Mouse (Mus musculus) neural tube, embryonic 12.5 days (tissue): ENCODE data around the gene Morc1. TPM values are rescaled to one million over a fixed set of nuclear protein-coding genes. Genes with fewer than 3 reads are reported as not detected.

Experiments
- ATAC-seq: fragments of 200-750 bp; cut with Nextera tagmentation; 2 replicates; pipeline ENCODE4 v1.8.0; 2017; ENCODE audit warnings: low read depth, mild to moderate bottlenecking, moderate TSS enrichment, moderate library complexity; ENCODE audit not compliant: low FRiP score
- H3K27ac ChIP-seq: fragments of 300-500 bp; sonication (generic); 2 replicates; pipeline ENCODE4 v1.5.1; 2016
- H3K27me3 ChIP-seq: fragments of 300-500 bp; sonication (generic); replicated peaks from 2 replicates; pipeline ENCODE4 v1.6.1; 2016; ENCODE audit warnings: mild to moderate bottlenecking
- H3K36me3 ChIP-seq: fragments of 300-500 bp; sonication (generic); 2 replicates; pipeline ENCODE4 v1.6.1; 2016; ENCODE audit warnings: mild to moderate bottlenecking
- H3K4me1 ChIP-seq: fragments of 300-500 bp; sonication (generic); 2 replicates; pipeline ENCODE4 v1.6.1; 2016
- H3K4me2 ChIP-seq: fragments of 300-500 bp; sonication (generic); replicated peaks from 2 replicates; pipeline ENCODE4 v1.6.1; 2016; ENCODE audit warnings: mild to moderate bottlenecking
- H3K4me3 ChIP-seq: fragments of 300-500 bp; sonication (generic); 2 replicates; pipeline ENCODE4 v1.5.1; 2016
- H3K9ac ChIP-seq: fragments of 300-500 bp; sonication (generic); 2 replicates; pipeline ENCODE4 v1.6.1; 2016; ENCODE audit warnings: mild to moderate bottlenecking
- H3K9me3 ChIP-seq: fragments of 300-500 bp; sonication (generic); 2 replicates; pipeline ENCODE4 v1.6.1; 2016; ENCODE audit warnings: mild to moderate bottlenecking
- WGBS: fragments of 180-500 bp; shearing (Covaris S2); methylation state at CpG from one replicate; pipeline ENCODE4 v1.1.7; 2016; 5-methylcytosine and 5-hydroxymethylcytosine counted together
- polyA plus RNA-seq: library from polyadenylated mRNA; unstranded; fragments of >200 nt; fragmentation: Nextera tagmentation; extraction: Ambion mirVana; gene quantifications from 2 replicates; pipeline ENCODE4 v1.2.1, GENCODE M21; 2016

Gene Morc1
- polyA plus RNA-seq, 1 experiment from 2014 or later, result 0.11 TPM

DNA sequence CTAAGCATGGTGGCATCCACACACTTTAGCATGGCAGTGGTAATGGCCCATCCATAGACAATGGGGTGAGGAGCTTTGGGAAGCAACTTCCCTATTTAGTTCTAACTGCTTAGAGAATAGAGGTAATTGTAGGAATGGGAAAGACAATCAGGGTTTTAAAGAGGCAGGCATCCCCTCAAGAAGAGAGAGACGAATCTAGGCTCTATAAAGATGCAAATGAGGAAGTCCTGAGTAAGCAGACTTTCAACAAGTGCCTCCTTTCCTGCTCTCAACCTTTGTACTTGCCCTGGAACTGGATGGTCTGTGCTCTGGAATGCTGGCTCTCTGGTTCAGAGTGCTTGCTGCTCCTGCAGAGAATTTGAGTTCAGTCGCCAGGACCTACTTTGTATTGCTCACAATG lies 8.5 kb upstream of the Morc1 start:
- H3K4me3 ChIP-seq, result no peak overlapping the region
- no peak for ATAC-seq
- H3K9ac ChIP-seq, result no peak overlapping the region
- no peaks in the 10 kb centered on the region for H3K9me3 ChIP-seq
- no peaks in the 10 kb centered on the region for H3K36me3 ChIP-seq
- H3K4me1 ChIP-seq, result no peaks in the 10 kb centered on the region
- WGBS, result 15% methylated on average over 2 of the region's 2 CpGs
- no peak overlapping the region for H3K4me2 ChIP-seq
- H3K27ac ChIP-seq, result no peak overlapping the region
- no peaks in the 10 kb centered on the region for H3K27me3 ChIP-seq

DNA sequence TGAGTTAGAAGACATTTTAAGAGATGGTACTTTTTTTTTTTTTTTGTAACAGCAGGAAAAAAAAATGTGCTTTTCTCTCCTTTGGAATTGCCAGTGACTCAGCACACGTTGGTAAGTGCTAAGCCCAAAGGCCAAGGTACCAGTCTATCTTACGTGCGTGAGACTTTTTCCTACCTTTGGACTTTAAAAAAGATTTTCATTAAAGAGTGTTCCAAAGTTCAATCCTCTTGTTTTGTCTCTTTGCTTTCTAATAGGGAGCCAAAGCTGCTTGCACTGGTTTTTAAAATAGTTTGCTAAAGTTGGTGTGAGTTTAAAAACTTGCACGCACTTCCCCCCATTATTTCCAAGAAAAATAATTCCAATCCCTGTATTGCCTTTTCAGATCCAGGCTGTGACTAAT lies 7.0 kb upstream of the Morc1 start:
- 85% methylated on average over 4 of the region's 4 CpGs for WGBS

DNA sequence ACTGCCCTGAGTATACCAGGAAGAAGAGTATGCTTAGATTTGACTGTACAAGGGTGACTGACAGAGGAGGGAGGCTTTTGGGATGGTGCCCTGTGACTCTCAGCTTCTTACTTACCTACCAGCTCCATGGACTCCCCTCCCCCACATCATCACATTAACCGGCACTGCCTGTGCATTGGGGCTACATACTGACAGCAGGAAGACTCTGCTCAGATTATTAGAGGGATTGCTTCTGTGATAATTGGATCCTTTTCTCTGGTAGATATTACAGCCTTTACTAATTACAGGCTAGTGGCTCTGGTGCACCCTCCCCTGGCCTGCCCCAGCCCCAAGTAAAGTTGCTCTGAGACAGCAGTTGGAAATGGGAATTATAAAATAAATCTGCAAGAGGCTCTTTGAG lies 1.6 kb upstream of the Morc1 start:
- Histone ChIP-seq H3K9ac (no peak overlapping the region), H3K27me3 (no peaks in the 10 kb centered on the region), H3K9me3 (no peaks in the 10 kb centered on the region), H3K4me1 (no peaks in the 10 kb centered on the region), H3K27ac (no peak overlapping the region), H3K4me2 (no peak overlapping the region), H3K4me3 (no peak overlapping the region), H3K36me3 (no peaks in the 10 kb centered on the region)
- 70% methylated on average over 1 of the region's 1 CpGs for WGBS
- no peak for ATAC-seq

More for the DNA sequence above, 7.0 kb upstream of the Morc1 start:
- Histone ChIP-seq H3K4me3 (no peak overlapping the region), H3K36me3 (no peaks in the 10 kb centered on the region), H3K9me3 (no peaks in the 10 kb centered on the region), H3K9ac (no peak overlapping the region), H3K27ac (no peak overlapping the region), H3K27me3 (no peaks in the 10 kb centered on the region), H3K4me2 (no peak overlapping the region), H3K4me1 (no peaks in the 10 kb centered on the region)
- no peak for ATAC-seq

DNA sequence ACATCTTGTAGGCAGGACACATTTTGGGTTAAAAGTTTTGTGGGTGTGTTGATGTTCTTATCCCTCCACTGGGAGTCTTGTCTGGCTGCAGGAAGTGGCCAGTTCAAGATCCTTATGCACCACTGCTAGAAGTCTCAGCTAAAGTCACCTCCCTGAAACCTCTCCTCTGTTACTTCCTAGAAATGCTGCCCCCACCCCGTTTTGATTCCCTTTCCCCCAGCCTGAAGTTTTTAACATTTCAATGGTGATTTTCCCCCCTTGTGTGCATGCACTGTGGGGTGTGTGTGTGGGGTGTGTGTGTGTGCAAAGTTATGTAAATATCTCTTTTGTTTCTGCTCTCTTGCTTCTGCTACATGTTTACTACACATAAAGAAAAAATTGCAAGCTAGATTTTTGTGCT lies 4.4 kb downstream of the Morc1 start:
- H3K27me3 ChIP-seq, result no peaks in the 10 kb centered on the region
- H3K27ac ChIP-seq, result no peak overlapping the region
- no peaks in the 10 kb centered on the region for H3K4me1 ChIP-seq
- H3K4me2 ChIP-seq, result no peak overlapping the region
- 6% methylated on average over 1 of the region's 1 CpGs for WGBS
- H3K9me3 ChIP-seq, result no peaks in the 10 kb centered on the region
- H3K36me3 ChIP-seq, result no peaks in the 10 kb centered on the region
- ATAC-seq, result no peak
- H3K4me3 ChIP-seq, result no peak overlapping the region
- no peak overlapping the region for H3K9ac ChIP-seq

DNA sequence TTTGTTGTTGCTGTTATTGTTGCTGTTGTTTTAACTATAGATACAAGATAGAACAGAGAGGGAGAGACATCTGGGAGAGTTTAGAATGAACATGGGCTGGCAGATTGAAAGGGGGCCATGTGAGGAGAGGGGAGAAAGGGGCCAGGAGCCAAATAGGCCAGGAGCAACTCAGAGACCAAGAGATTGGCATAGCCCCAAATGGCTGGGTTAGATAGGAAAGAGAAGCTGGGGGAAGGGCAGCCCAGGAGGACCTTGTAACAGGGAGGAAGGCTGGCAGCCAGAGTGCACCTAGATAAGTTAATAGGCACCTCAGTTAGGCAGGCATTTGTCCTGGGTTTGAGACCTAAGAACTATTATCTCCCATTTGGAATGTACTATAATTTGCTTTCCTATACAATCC lies 6.4 kb downstream of the Morc1 start:
- H3K36me3 ChIP-seq, result no peaks in the 10 kb centered on the region
- H3K4me1 ChIP-seq, result no peaks in the 10 kb centered on the region
- no peaks in the 10 kb centered on the region for H3K9me3 ChIP-seq
- ATAC-seq, result no peak
- H3K4me3 ChIP-seq, result no peak overlapping the region
- no peaks in the 10 kb centered on the region for H3K27me3 ChIP-seq
- no peak overlapping the region for H3K4me2 ChIP-seq
- no peak overlapping the region for H3K27ac ChIP-seq
- no peak overlapping the region for H3K9ac ChIP-seq

DNA sequence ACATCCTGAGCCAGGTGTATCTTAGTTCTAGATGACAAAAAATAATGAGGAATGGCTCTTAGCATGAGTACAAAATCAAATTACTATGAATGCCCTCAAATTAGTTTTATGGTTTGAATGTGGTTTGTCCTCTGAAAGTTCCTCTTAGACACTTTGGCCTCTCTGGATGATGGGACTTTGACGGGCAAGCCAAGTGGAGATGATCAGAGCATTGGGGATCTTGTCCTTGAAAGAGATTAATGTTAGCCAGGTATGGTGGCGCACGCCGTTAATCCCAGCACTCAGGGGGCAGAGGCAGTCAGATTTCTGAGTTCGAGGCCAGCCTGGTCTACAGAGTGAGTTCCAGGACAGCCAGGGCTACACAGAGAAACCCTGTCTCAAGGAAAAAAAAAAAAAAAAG lies 13.6 kb downstream of the Morc1 start:
- no peaks in the 10 kb centered on the region for H3K36me3 ChIP-seq
- no peak overlapping the region for H3K27ac ChIP-seq
- ATAC-seq, result no peak
- H3K9me3 ChIP-seq, result no peaks in the 10 kb centered on the region
- H3K27me3 ChIP-seq, result no peaks in the 10 kb centered on the region
- no peak overlapping the region for H3K9ac ChIP-seq
- no peaks in the 10 kb centered on the region for H3K4me1 ChIP-seq
- no peak overlapping the region for H3K4me3 ChIP-seq
- no peak overlapping the region for H3K4me2 ChIP-seq
- WGBS, result 96% methylated on average over 5 of the region's 5 CpGs

DNA sequence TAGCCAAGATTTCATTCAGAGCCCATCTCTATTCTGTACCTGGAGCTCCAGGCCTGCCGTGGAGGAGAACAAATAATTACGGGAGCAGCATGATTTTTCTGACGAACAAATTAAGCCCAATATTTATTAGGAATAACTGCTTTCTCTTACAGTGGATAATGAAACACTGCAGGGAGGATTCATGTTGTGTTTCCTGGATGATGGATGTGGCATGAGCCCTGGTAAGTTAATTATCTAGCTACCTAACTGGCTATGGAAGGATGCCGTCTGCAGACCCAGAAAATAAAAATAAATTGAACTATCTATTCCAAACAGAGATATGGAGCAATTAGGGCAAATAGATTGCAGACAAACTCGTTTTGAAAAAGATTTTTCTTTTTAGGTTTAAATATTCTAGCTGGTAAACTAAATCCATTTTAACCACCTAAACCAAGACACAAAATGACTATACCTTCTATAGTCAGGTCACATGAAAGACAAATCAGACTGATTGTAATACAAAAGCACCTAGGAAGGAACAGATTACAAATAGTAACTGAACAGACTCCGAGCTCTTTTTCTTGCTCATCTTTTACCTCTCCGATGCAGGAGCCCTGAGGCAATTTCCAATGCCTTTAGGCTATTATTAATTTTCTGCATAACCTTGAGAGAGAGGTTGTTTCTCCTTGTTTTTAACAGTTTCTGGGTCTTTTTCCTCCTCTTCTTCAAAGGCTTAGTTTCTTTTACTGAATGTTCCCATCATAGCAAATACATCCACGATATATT lies 15.3 kb downstream of the Morc1 start:
- Histone ChIP-seq H3K27ac (no peak overlapping the region), H3K4me3 (no peak overlapping the region), H3K9ac (no peak overlapping the region), H3K4me1 (no peaks in the 10 kb centered on the region), H3K27me3 (no peaks in the 10 kb centered on the region), H3K9me3 (no peaks in the 10 kb centered on the region), H3K4me2 (no peak overlapping the region), H3K36me3 (no peaks in the 10 kb centered on the region)
- no peak for ATAC-seq
- WGBS, result 70% methylated on average over 8 of the region's 8 CpGs

DNA sequence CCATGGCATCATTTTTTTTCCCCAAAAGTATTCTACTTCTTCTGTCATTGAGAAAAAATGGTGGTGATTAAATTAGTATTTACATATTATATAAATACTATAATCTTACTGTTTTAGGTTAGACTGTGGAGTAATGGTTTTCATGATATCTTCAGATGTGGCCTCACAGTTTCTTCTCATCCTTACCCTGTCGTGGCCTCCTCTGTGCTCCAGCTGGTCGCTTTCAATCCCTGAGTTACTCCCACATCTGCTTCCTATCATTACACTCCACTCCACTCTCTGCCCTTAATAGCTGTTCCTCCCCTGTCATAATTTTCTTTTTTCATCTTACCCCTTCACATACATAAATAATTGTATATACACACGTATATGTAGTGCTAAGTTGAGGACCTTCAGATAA lies 22.2 kb downstream of the Morc1 start:
- Histone ChIP-seq H3K27me3 (no peaks in the 10 kb centered on the region), H3K9ac (no peak overlapping the region), H3K27ac (no peak overlapping the region), H3K4me1 (no peaks in the 10 kb centered on the region), H3K36me3 (no peaks in the 10 kb centered on the region), H3K4me2 (no peak overlapping the region), H3K4me3 (no peak overlapping the region), H3K9me3 (no peaks in the 10 kb centered on the region)
- WGBS, result 76% methylated on average over 3 of the region's 3 CpGs
- ATAC-seq, result no peak

DNA sequence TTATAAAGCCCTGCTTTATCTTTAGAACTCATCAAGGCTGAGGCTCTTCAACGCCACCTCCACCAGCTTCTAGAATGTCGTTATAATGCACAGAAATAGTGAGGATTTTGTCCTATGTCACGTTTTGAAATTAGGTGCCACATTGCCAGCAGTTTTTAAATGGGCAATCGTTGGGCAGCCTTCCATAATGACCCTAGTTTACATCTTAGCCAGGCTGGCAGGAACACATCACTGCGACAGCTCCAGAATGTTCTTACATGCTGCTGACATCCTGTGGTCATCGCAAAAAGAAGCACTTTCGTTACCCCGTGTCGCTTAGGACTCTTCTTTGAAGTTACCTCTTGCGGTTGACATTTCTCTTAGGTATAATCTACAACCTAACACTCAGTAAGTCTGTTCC lies 42.4 kb downstream of the Morc1 start:
- no peak overlapping the region for H3K4me3 ChIP-seq
- H3K4me2 ChIP-seq, result no peak overlapping the region
- H3K27ac ChIP-seq, result no peak overlapping the region
- WGBS, result 91% methylated on average over 10 of the region's 10 CpGs
- no peaks in the 10 kb centered on the region for H3K4me1 ChIP-seq
- no peaks in the 10 kb centered on the region for H3K9me3 ChIP-seq
- no peak for ATAC-seq
- no peak overlapping the region for H3K9ac ChIP-seq
- no peaks in the 10 kb centered on the region for H3K27me3 ChIP-seq
- H3K36me3 ChIP-seq, result no peaks in the 10 kb centered on the region

DNA sequence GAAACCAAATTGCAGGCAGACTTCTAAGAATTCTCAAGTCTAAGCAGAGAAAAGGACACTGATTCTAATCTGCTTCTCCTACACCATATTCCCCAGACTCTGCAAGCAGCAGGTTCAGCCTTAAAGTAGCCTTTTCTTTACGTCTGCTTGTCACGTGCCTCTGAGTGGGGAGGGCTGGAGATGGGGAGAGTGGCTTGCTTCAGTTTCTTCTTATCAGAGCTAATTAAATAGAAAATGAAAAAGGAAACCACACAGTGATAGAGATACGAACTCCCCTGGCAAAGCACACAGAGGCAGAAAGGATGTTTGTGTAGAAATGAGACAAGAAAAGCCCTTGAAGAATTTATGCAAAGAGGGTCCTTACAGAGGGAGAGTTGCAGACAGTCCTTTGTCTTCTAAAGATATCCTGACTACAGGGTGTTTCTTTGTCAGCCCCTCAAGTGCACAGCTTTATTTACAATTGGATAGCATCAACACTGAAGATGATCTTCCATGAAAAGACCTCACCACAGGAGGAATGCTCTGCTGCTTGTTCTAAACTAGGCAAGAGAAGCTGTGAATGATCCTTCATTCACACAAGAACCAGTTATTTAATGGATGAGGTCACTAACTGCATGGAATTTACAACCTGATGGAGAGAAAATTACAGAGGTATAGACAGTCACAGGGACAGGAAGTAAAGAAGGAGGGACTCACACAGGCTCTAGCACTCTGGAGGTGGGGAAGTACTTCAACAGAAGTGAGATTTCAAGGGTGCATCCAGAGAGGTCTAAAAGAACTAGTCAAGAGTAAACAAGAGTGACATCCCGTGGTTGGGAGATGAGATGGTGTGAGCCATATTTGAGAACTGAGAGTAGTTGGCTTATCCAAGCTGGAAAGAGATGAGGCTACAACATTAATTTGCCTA lies 44.1 kb downstream of the Morc1 start:
- no peak overlapping the region for H3K9ac ChIP-seq
- no peaks in the 10 kb centered on the region for H3K36me3 ChIP-seq
- no peak overlapping the region for H3K27ac ChIP-seq
- no peak for ATAC-seq
- H3K9me3 ChIP-seq, result no peaks in the 10 kb centered on the region
- no peaks in the 10 kb centered on the region for H3K27me3 ChIP-seq
- H3K4me1 ChIP-seq, result no peaks in the 10 kb centered on the region
- H3K4me3 ChIP-seq, result no peak overlapping the region
- no peak overlapping the region for H3K4me2 ChIP-seq
- 33% methylated on average over 4 of the region's 4 CpGs for WGBS

DNA sequence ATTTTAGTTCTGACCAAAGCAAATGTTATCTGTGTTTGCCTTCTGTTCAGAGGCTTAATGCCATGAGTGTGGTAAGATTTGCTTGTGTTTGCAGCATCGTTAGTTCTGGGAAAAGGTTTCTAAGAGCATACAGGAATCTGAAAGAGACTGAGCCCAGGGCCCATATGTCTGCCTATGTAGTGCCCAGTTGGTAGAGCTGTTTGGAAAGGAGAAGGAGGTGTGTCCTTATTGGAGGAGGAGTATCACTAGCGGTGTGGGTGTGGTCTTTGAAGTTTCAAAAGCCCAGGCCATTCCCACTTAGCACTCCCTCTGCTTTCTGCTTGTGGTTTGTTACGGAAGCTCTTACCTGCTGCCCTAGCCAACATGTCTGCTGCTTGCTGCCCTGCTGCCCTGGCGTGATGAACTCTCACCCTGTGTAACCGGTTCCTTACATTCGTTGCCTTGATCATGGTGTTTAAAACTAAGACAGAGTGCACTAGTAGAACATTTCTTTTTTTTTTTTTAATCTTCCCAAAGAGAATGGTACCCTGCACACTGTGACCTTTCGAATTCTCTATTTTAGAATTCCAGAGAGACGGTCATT lies 48.3 kb downstream of the Morc1 start:
- Histone ChIP-seq H3K9ac (no peak overlapping the region), H3K4me2 (no peak overlapping the region), H3K4me1 (no peaks in the 10 kb centered on the region), H3K9me3 (no peaks in the 10 kb centered on the region), H3K27me3 (no peaks in the 10 kb centered on the region), H3K27ac (no peak overlapping the region), H3K36me3 (no peaks in the 10 kb centered on the region), H3K4me3 (no peak overlapping the region)
- no peak for ATAC-seq
- 86% methylated on average over 8 of the region's 8 CpGs for WGBS

DNA sequence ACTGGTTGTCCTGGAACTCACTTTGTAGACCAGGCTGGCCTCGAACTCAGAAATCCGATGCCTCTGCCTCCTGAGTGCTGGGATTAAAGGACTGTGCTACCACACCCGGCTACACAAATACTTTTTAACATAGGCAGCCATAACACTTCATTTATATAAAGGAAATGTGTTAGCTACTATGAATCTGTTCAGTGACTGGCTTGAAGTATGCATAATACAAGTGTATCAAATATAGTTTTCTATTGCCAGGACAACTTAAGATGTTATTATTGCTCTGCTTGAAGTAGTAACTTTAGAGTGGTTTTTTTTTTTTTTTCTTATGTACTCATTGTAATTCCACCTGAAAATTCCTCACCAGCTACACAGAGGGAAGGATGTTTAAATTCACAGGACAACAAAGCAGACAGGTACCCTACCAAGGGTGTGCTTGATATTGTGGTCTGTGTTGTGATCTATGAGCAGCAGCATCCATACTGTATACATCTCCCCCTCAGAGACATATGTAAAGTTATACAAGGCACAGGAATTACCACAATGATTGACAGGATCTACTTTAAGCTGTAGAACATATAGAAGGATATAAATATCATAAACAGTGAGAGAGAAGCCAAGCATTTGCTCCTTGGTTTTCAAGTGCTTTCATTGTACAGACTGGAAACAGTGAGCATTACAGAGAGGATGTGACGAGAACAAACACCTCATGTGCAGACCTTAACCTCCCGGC lies 85.9 kb downstream of the Morc1 start:
- Histone ChIP-seq H3K4me2 (no peak overlapping the region), H3K36me3 (no peaks in the 10 kb centered on the region), H3K9me3 (no peaks in the 10 kb centered on the region), H3K27me3 (no peaks in the 10 kb centered on the region), H3K4me1 (no peaks in the 10 kb centered on the region), H3K4me3 (no peak overlapping the region), H3K27ac (no peak overlapping the region), H3K9ac (no peak overlapping the region)
- ATAC-seq, result no peak
- 94% methylated on average over 5 of the region's 5 CpGs for WGBS
